Mouse (Mus musculus) ZHBTc4 (cell line): ENCODE results near the gene Cars2.
"Not testable (repeated sequence)": the region's sequence is repeated elsewhere in the genome, so short reads cannot be mapped to it uniquely, and the experiment has no call there.

ENCODE experiments used
- DNase-seq: peaks from one replicate; pipeline ENCODE4 v3.0.0-alpha.2; 2011; ENCODE audit warnings: low read depth, low spot score

Gene Cars2

GRCm38 (mm10) chr8:11550281-11550948 is at the start of gene Cars2:
Gene Cars2, minus strand, starts transcription at chr8:11550783.
- peak; percentile 95 for DNase-seq

GRCm38 (mm10) chr8:11593222-11593884 is 42.8 kb upstream of the Cars2 start:
- no peak for DNase-seq

DNA sequence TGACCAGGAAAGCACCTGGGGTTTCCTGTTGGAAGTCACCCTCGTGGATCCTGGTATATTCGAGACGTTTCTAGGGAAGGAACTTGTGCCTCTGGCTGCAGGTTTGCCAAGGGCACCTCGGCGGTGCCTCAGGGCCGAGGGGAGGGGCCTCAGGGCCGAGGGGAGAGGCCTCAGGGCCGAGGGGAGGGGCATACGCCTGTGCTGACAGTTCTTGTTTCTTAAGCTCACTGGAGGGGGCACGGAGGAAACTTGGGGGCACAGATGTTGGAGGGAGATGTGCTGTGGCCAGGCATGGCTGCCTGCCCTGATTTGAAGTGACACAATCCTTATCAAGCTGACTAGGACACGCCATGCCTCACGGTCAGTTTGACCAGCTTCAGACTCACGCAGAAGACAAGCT is 41.7 kb upstream of the Cars2 start:
- peak; percentile 77 for DNase-seq

DNA sequence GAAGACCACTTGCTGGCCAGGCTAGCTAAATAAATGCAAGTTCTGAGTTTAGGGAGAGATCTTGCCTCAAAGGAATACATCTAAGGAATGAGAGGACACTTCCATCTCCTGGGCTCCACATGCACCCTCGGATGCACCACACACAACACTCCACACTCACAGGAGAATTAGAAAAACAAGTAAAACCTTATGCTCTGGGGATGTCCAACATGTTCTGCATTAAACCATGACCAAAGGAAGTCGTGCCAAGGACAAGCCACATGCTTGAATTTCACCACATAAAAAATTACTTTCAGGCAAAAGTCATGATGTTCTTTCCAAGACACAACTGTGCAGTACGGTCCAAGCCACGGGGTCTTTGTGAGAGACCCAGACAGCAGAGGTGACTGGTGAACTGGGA is 41.3 kb upstream of the Cars2 start:
- DNase-seq = no peak

DNA sequence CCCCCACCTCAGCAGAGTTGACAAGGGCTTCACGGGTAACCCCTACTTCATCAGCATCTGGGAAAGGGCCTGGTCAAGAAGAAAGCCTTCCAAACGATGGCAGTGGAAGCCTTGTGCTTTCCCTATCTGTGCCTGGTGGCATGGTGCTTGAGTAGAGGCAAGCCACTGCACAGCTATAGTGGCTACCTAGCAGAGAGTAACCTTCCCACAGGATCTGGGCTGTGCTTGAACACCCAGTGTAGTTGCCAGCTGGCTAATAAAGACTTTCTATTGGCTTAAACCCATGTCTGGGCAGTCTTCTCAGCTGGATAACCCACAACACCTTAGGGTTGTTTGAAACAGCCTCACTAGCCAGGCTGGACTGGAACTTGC is 35.8 kb upstream of the Cars2 start:
- no peak for DNase-seq

- no peak for DNase-seq
Measured at GRCm38 (mm10) chr8:11585513-11586373, 35.2 kb upstream of the Cars2 start.

GRCm38 (mm10) chr8:11575604-11576384 is 25.2 kb upstream of the Cars2 start:
- DNase-seq = no peak

DNA sequence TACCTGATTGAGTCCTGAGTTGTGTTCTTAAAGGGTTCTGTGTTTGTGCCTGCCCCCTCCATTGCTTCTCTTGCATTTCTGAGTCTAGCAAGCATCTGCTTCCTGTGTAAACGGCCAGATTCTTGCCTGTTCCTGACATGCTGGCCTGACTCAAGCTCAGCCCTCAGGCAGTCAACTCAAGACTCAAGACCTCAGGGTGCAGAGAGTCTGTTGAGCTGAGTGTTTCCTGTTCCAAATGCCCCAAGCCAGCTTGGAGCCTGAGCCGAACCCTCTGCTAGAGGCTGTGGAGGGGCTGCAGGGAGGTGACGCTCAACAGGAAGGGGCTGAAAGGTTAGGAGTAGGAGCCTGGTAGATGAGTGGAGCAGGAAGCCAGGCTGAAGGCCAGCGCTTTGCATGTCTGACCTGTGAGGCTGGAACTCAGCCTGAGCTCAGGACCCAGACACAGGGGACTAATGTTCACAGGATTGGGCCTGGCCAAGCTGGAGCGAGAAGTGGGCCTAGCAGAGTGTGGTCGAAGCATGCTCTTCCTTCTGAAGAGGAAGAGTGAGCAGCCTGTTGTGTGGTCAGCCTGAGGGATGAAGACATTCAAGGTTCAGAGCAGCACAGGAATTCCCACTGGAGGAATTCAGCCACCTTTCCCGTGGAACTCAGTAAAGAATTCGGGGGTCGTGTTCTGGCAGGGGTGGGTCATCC is 24.5 kb upstream of the Cars2 start:
- DNase-seq = no peak

GRCm38 (mm10) chr8:11572428-11572827 is 21.8 kb upstream of the Cars2 start:
- DNase-seq = no peak

GRCm38 (mm10) chr8:11571950-11572349 is 21.4 kb upstream of the Cars2 start:
- DNase-seq = no peak

DNA sequence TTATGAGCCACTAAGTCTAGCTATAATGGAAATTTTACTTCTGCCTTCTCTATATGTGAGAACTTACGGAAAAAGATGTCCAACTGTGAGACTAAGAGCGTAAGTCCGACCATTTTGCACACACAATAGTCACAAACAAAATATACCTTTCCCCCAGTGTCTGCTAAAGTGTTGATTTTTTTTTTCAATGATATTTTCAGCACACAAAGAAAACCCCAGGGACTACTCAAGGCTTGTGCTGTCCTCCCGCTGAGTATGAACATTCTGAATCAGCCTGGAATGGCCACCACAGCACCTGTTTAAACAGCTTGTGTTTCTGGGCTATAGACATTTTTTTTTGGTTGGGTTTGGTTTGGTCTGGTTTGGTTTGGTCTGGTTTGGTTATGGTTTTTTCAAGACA is 20.2 kb upstream of the Cars2 start:
- DNase-seq = no peak

- DNase-seq = no peak
Measured at GRCm38 (mm10) chr8:11569260-11570097, 18.9 kb upstream of the Cars2 start.

DNA sequence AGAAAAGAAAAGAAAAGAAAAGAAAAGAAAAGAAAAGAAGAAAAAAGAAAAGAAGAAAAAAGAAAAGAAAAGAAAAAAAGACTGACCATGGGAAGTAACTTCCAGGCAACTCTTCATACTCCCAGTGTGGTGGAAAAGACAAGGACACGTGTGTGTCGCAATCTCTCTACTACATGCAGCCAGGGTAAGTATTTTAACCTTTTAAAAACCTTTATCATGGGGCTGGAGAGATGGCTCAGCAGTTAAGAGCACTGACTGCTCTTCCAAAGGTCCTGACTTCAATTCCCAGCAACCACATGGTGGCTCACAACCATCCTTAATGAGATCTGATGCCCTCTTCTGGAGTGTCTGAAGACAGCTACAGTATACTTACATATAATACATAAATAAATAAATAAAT is 17.6 kb upstream of the Cars2 start:
- DNase-seq = not testable (repeated sequence)

DNA sequence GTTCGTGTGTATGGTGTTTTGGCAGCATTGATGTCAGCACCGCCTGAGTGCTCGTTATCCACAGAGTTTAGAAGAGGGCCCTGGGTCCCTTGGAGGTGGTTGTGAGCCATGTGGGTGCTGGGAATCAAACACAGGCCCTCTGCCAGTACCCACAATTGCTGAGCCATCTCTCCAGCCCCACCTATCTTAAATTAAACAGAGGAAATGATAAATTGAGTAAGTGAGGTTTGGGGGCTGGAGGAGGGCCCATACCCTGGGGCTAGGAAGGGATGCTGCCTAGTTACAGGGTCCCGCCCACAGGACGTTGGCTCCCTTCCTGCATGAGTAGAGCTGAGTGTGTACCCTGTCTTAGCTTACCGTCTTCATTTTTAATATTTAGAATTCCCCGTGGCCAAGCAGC is 14.1 kb upstream of the Cars2 start:
- DNase-seq = no peak

- no peak for DNase-seq
Measured at GRCm38 (mm10) chr8:11564236-11564635, 13.7 kb upstream of the Cars2 start.

- no peak for DNase-seq
Measured at GRCm38 (mm10) chr8:11560220-11560619, 9.6 kb upstream of the Cars2 start.

DNA sequence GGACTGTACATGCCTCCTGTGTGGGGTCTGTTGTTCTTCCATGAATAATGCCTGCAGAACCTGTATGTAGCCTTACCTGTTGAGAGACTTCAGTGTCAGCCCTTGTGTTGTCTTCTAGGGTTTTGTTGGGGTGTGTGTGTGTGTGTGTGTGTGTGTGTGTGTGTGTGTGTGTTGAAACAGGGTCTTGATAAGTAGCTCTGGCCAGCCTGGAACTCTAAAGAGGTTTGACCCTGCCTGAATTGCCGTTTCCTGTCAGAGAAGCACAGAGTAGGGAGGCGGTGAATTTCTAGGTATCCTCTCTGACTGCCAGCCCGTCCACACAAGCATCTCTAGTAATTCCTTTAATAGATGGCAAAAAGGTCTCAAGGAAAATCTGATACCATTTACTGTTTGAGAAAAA is 8.9 kb upstream of the Cars2 start:
- no peak for DNase-seq

DNA sequence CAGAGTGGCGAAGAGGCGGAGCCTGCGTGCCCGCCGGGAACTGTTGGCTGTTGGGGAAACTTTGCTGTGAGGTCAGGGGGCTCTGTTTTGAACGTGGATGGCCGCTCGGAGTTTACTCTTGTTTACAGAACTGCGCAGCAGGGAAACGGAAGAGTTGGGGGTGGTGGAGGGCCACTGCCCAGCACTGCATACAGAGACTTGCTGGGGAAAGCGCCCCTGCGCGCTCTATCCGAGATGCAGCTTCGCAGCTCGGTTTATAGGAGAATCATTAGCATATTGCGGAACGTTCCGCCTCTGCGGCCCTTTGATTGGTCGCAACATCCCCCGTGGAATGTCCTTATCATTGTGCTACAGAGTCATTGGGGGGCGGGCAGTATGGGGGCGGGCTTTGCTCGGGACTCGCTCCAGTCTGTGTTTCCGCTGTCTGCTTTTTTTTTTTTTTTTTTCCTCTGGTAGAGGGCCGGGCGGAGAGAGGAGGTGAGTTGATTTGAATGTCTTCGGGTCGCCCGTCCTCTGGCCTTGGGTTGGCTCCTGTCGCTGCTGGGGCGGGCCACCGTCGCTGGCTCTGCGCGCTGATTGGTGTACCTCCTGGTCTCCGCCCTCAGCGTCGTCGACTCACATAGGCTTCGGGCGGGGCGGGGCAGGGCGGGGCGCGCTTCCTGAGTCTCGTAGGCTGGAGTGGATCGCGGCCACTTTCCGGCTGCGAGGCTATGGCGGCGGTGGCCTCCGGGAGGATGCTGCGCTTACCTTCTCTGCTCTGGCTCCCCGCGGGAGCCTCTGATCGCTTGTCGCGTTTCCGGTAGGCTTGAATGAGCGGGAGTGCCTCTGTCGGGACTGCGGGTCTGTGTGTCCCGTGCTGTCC is 7.4 kb upstream of the Cars2 start:
- peak; percentile 100 for DNase-seq

GRCm38 (mm10) chr8:11557424-11557767 is 6.8 kb upstream of the Cars2 start:
- no peak for DNase-seq
